Mouse (Mus musculus) limb, embryonic 15.5 days (tissue): ENCODE data around the gene Sh3rf3. TPM values are rescaled to one million over a fixed set of nuclear protein-coding genes. Genes with fewer than 3 reads are reported as not detected.

Experiments used
- ATAC-seq: fragments of 200-750 bp; cut with Nextera tagmentation; 2 replicates; pipeline ENCODE4 v1.8.0; 2017; ENCODE audit warnings: low read depth, moderate TSS enrichment; ENCODE audit not compliant: insufficient number of reproducible peaks, low FRiP score, low TSS enrichment
- H3K27ac ChIP-seq: fragments of 300-500 bp; sonication (generic); 2 replicates; pipeline ENCODE4 v1.5.1; 2015; ENCODE audit warnings: moderate library complexity, mild to moderate bottlenecking, inconsistent platforms
- H3K27me3 ChIP-seq: fragments of 300-500 bp; sonication (generic); 2 replicates; pipeline ENCODE4 v1.6.1; 2015; ENCODE audit warnings: inconsistent platforms
- H3K36me3 ChIP-seq: fragments of 300-500 bp; sonication (generic); 2 replicates; pipeline ENCODE4 v1.6.1; 2015; ENCODE audit warnings: inconsistent platforms
- H3K4me1 ChIP-seq: fragments of 300-500 bp; sonication (generic); 2 replicates; pipeline ENCODE4 v1.6.1; 2015; ENCODE audit warnings: inconsistent platforms
- H3K4me2 ChIP-seq: fragments of 300-500 bp; sonication (generic); 2 replicates; pipeline ENCODE4 v1.6.1; 2015; ENCODE audit warnings: mild to moderate bottlenecking, inconsistent platforms
- H3K4me3 ChIP-seq: fragments of 300-500 bp; sonication (generic); 2 replicates; pipeline ENCODE4 v1.5.1; 2015; ENCODE audit warnings: mild to moderate bottlenecking, inconsistent platforms
- H3K9ac ChIP-seq: fragments of 300-500 bp; sonication (generic); 2 replicates; pipeline ENCODE4 v1.6.1; 2015; ENCODE audit warnings: inconsistent platforms
- H3K9me3 ChIP-seq: fragments of 300-500 bp; sonication (generic); 2 replicates; pipeline ENCODE4 v1.6.1; 2016; ENCODE audit warnings: inconsistent platforms
- WGBS: fragments of 180-500 bp; shearing (Covaris S2); methylation state at CpG from one replicate; pipeline ENCODE4 v1.1.7; 2015; 5-methylcytosine and 5-hydroxymethylcytosine counted together
- polyA plus RNA-seq: library from polyadenylated mRNA; unstranded; fragments of >200 nt; fragmentation: Nextera tagmentation; extraction: Ambion mirVana; gene quantifications from 2 replicates; pipeline ENCODE4 v1.2.1, GENCODE M21; 2015

Sh3rf3 gene
- polyA plus RNA-seq, 1 experiment from 2014 or later = 3.6 TPM

GRCm38 (mm10) chr10:58969351-58969750 is 156.2 kb downstream of the Sh3rf3 start:
- no peak overlapping the region for H3K4me2 ChIP-seq
- no peaks in the 10 kb centered on the region for H3K9me3 ChIP-seq
- no peak overlapping the region for H3K9ac ChIP-seq
- ATAC-seq = no peak
- no peak overlapping the region for H3K4me3 ChIP-seq
- WGBS = 78% methylated on average over 5 of the region's 5 CpGs
- no peaks in the 10 kb centered on the region for H3K4me1 ChIP-seq
- H3K36me3 ChIP-seq = no peaks in the 10 kb centered on the region
- no peak overlapping the region for H3K27ac ChIP-seq
- no peaks in the 10 kb centered on the region for H3K27me3 ChIP-seq

GRCm38 (mm10) chr10:58972115-58972514 is 159.0 kb downstream of the Sh3rf3 start:
- Histone ChIP-seq H3K36me3 (no peaks in the 10 kb centered on the region), H3K4me1 (no peaks in the 10 kb centered on the region), H3K4me2 (no peak overlapping the region), H3K27me3 (no peaks in the 10 kb centered on the region), H3K9me3 (no peaks in the 10 kb centered on the region), H3K9ac (no peak overlapping the region), H3K27ac (no peak overlapping the region), H3K4me3 (no peak overlapping the region)
- WGBS = 79% methylated on average over 1 of the region's 1 CpGs
- ATAC-seq = no peak

GRCm38 (mm10) chr10:58974138-58974537 is 161.0 kb downstream of the Sh3rf3 start:
- Histone ChIP-seq H3K27ac (no peak overlapping the region), H3K4me3 (no peak overlapping the region), H3K9ac (no peak overlapping the region), H3K9me3 (no peaks in the 10 kb centered on the region), H3K36me3 (no peaks in the 10 kb centered on the region), H3K4me2 (no peak overlapping the region), H3K4me1 (no peaks in the 10 kb centered on the region), H3K27me3 (no peaks in the 10 kb centered on the region)
- WGBS = 62% methylated on average over 5 of the region's 5 CpGs
- no peak for ATAC-seq

- H3K4me2 ChIP-seq = no peak overlapping the region
- H3K27me3 ChIP-seq = no peaks in the 10 kb centered on the region
- H3K4me3 ChIP-seq = no peak overlapping the region
- peaks cover 12% of the 10 kb centered on the region for H3K4me1 ChIP-seq
- no peaks in the 10 kb centered on the region for H3K9me3 ChIP-seq
- no peak overlapping the region for H3K9ac ChIP-seq
- WGBS = 56% methylated on average over 7 of the region's 7 CpGs
- H3K27ac ChIP-seq = no peak overlapping the region
- no peaks in the 10 kb centered on the region for H3K36me3 ChIP-seq
- ATAC-seq = no peak
Observed at GRCm38 (mm10) chr10:58979320-58979959, 166.3 kb downstream of the Sh3rf3 start.

- no peak for ATAC-seq
- H3K27ac ChIP-seq = no peak overlapping the region
- no peak overlapping the region for H3K4me3 ChIP-seq
- H3K27me3 ChIP-seq = no peaks in the 10 kb centered on the region
- no peak overlapping the region for H3K9ac ChIP-seq
- H3K4me1 ChIP-seq = peaks cover 12% of the 10 kb centered on the region
- no peaks in the 10 kb centered on the region for H3K36me3 ChIP-seq
- H3K9me3 ChIP-seq = no peaks in the 10 kb centered on the region
- WGBS = 74% methylated on average over 9 of the region's 9 CpGs
- no peak overlapping the region for H3K4me2 ChIP-seq
Observed at GRCm38 (mm10) chr10:58981674-58982329, 168.6 kb downstream of the Sh3rf3 start.

- Histone ChIP-seq H3K36me3 (no peaks in the 10 kb centered on the region), H3K4me1 (peaks cover 12% of the 10 kb centered on the region), H3K27ac (no peak overlapping the region), H3K4me3 (no peak overlapping the region), H3K9me3 (no peaks in the 10 kb centered on the region), H3K27me3 (no peaks in the 10 kb centered on the region), H3K4me2 (no peak overlapping the region), H3K9ac (no peak overlapping the region)
- ATAC-seq = no peak
- 51% methylated on average over 5 of the region's 5 CpGs for WGBS
Observed at GRCm38 (mm10) chr10:58982546-58983154, 169.5 kb downstream of the Sh3rf3 start.

GRCm38 (mm10) chr10:58991611-58992010 is 178.5 kb downstream of the Sh3rf3 start:
- Histone ChIP-seq H3K4me2 (no peak overlapping the region), H3K9me3 (no peaks in the 10 kb centered on the region), H3K4me3 (no peak overlapping the region), H3K27me3 (no peaks in the 10 kb centered on the region), H3K4me1 (no peaks in the 10 kb centered on the region), H3K9ac (no peak overlapping the region), H3K27ac (no peak overlapping the region), H3K36me3 (no peaks in the 10 kb centered on the region)
- no peak for ATAC-seq
- 82% methylated on average over 3 of the region's 3 CpGs for WGBS

- ATAC-seq = no peak
- no peak overlapping the region for H3K9ac ChIP-seq
- H3K36me3 ChIP-seq = no peaks in the 10 kb centered on the region
- 67% methylated on average over 2 of the region's 2 CpGs for WGBS
- H3K4me1 ChIP-seq = no peaks in the 10 kb centered on the region
- H3K27me3 ChIP-seq = no peaks in the 10 kb centered on the region
- H3K4me3 ChIP-seq = no peak overlapping the region
- H3K27ac ChIP-seq = no peak overlapping the region
- H3K4me2 ChIP-seq = no peak overlapping the region
- no peaks in the 10 kb centered on the region for H3K9me3 ChIP-seq
Observed at GRCm38 (mm10) chr10:58994726-58995125, 181.6 kb downstream of the Sh3rf3 start.

GRCm38 (mm10) chr10:58995132-58995531 is 182.0 kb downstream of the Sh3rf3 start:
- no peak for ATAC-seq
- 61% methylated on average over 3 of the region's 3 CpGs for WGBS

GRCm38 (mm10) chr10:59002361-59002760 is 189.2 kb downstream of the Sh3rf3 start:
- H3K4me2 ChIP-seq = no peak overlapping the region
- H3K36me3 ChIP-seq = no peaks in the 10 kb centered on the region
- no peak overlapping the region for H3K27ac ChIP-seq
- no peak for ATAC-seq
- no peaks in the 10 kb centered on the region for H3K9me3 ChIP-seq
- no peak overlapping the region for H3K9ac ChIP-seq
- no peaks in the 10 kb centered on the region for H3K27me3 ChIP-seq
- WGBS = 83% methylated on average over 9 of the region's 9 CpGs
- H3K4me1 ChIP-seq = no peaks in the 10 kb centered on the region
- H3K4me3 ChIP-seq = no peak overlapping the region

More at GRCm38 (mm10) chr10:58995132-58995531, 182.0 kb downstream of the Sh3rf3 start:
- Histone ChIP-seq H3K4me1 (no peaks in the 10 kb centered on the region), H3K9ac (no peak overlapping the region), H3K27me3 (no peaks in the 10 kb centered on the region), H3K4me3 (no peak overlapping the region), H3K27ac (no peak overlapping the region), H3K36me3 (no peaks in the 10 kb centered on the region), H3K4me2 (no peak overlapping the region), H3K9me3 (no peaks in the 10 kb centered on the region)

GRCm38 (mm10) chr10:59011415-59011814 is 198.3 kb downstream of the Sh3rf3 start:
- Histone ChIP-seq H3K36me3 (no peaks in the 10 kb centered on the region), H3K4me2 (no peak overlapping the region), H3K9ac (no peak overlapping the region), H3K4me3 (no peak overlapping the region), H3K4me1 (no peaks in the 10 kb centered on the region), H3K27me3 (no peaks in the 10 kb centered on the region), H3K9me3 (no peaks in the 10 kb centered on the region), H3K27ac (no peak overlapping the region)
- no peak for ATAC-seq
- WGBS = 86% methylated on average over 7 of the region's 7 CpGs

- Histone ChIP-seq H3K4me1 (no peaks in the 10 kb centered on the region), H3K4me2 (no peak overlapping the region), H3K36me3 (no peaks in the 10 kb centered on the region), H3K27ac (no peak overlapping the region), H3K9me3 (no peaks in the 10 kb centered on the region), H3K9ac (no peak overlapping the region), H3K4me3 (no peak overlapping the region), H3K27me3 (no peaks in the 10 kb centered on the region)
- WGBS = 87% methylated on average over 9 of the region's 9 CpGs
- no peak for ATAC-seq
Observed at GRCm38 (mm10) chr10:59013618-59014017, 200.5 kb downstream of the Sh3rf3 start.
